Mouse (Mus musculus) midbrain, embryonic 10.5 days (tissue): ENCODE results near the gene Crispld2. TPM values are rescaled to one million over a fixed set of nuclear protein-coding genes. Genes with fewer than 3 reads are reported as not detected.
A peak's percentile ranks its signal among the peaks of the same experiment; 100 is the strongest.

ENCODE experiments used
- DNase-seq: peaks from one replicate; pipeline ENCODE4 v3.0.0-alpha.2; 2017; ENCODE audit warnings: low spot score
- H3K27ac ChIP-seq: fragments of 300-500 bp; sonication (generic); replicated peaks from 2 replicates; pipeline ENCODE4 v1.5.1; 2016; ENCODE audit warnings: mild to moderate bottlenecking
- H3K27me3 ChIP-seq: fragments of 300-500 bp; sonication (generic); 2 replicates; pipeline ENCODE4 v1.6.1; 2016; ENCODE audit warnings: low read depth, mild to moderate bottlenecking; ENCODE audit not compliant: poor library complexity, severe bottlenecking
- H3K36me3 ChIP-seq: fragments of 300-500 bp; sonication (generic); 2 replicates; pipeline ENCODE4 v1.6.1; 2016; ENCODE audit warnings: mild to moderate bottlenecking, moderate library complexity
- H3K4me1 ChIP-seq: fragments of 300-500 bp; sonication (generic); 2 replicates; pipeline ENCODE4 v1.6.1; 2016
- H3K4me3 ChIP-seq: fragments of 300-500 bp; sonication (generic); 2 replicates; pipeline ENCODE4 v1.5.1; 2016; ENCODE audit warnings: mild to moderate bottlenecking, moderate library complexity
- H3K9me3 ChIP-seq: fragments of 300-500 bp; sonication (generic); replicated peaks from 2 replicates; pipeline ENCODE4 v1.6.1; 2016; ENCODE audit warnings: mild to moderate bottlenecking
- WGBS: fragments of 180-500 bp; shearing (Covaris S2); methylation state at CpG from one replicate; pipeline ENCODE4 v1.1.7; 2016; 5-methylcytosine and 5-hydroxymethylcytosine counted together
- polyA plus RNA-seq: library from polyadenylated mRNA; unstranded; fragments of >200 nt; fragmentation: Nextera tagmentation; extraction: Ambion mirVana; gene quantifications from 2 replicates; pipeline ENCODE4 v1.2.1, GENCODE M21; 2016

The Crispld2 gene
- polyA plus RNA-seq, 1 experiment from 2014 or later, result 2.9 TPM

DNA sequence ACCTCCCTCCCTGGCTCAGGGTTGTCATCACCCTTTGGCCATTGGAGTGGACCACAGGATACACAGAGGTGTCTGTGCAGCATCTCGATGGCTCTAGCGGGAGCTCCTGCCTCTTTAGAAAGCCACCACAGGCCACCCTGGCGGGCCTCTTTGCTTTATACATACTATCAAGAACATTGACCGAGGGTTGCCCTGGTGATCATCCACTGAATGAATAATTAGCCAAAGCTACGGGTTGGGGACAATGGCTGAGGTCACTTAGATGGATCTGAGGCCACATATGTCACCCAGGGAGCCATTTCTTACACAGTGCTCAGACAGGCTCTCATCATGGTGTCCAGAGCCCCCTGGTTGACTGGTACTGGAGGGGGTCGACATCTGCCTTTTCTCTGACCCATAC, 26.1 kb downstream of the Crispld2 start:
- Histone ChIP-seq H3K4me1 (peaks cover 52% of the 10 kb centered on the region), H3K27ac (peak overlapping the region; percentile 68), H3K36me3 (no peaks in the 10 kb centered on the region), H3K9me3 (no peaks in the 10 kb centered on the region), H3K4me3 (no peak overlapping the region), H3K27me3 (0 out of 2 replicates have a peak, but pooled peaks cover 3% of the 10 kb centered on the region)
- DNase-seq, result peak; percentile 39
- WGBS, result 62% methylated on average over 6 of the region's 6 CpGs

DNA sequence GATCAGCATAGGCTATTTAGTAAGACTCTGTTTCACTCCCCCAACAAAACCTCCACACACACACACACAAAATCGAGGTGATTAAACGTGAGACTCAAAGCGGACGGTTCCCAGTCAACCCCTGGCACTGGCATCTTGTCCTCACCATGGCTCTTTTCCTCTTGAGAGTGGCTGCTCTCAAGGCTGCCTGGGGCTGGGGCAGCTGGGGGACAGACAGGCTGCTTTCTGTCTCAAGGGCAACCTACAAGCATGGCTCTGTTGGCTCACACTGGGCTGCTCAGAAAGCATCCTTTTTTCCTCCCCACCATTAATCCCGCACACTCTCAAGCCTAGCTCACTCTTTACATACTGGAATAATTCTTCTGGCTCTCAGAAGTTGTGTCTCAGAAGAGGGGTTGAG, 27.1 kb downstream of the Crispld2 start:
- no peaks in the 10 kb centered on the region for H3K27me3 ChIP-seq
- WGBS, result 85% methylated on average over 5 of the region's 5 CpGs
- H3K4me3 ChIP-seq, result no peak overlapping the region
- peaks cover 42% of the 10 kb centered on the region for H3K4me1 ChIP-seq
- no peak for DNase-seq
- no peaks in the 10 kb centered on the region for H3K9me3 ChIP-seq
- no peaks in the 10 kb centered on the region for H3K36me3 ChIP-seq
- H3K27ac ChIP-seq, result peak overlapping the region; percentile 68

DNA sequence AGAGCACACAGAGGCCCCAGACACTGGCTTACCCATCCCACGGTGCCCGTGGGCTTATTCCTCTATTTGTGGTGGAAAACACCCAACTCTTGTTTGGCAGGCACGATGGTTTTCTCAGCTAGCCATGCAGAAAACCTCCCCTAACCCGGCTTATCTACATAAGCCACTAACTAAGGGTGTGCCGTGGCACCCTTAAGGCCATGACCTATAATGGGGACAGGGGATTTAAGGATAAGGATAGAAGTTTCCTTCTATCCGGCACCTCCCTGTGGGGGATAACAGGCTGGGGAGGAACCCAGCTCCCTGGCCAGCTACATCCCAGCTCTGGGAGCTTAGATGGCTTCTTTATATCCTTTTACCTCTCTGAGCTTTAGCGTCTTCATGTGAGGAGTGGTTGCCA, 28.1 kb downstream of the Crispld2 start:
- H3K9me3 ChIP-seq, result no peaks in the 10 kb centered on the region
- 69% methylated on average over 7 of the region's 7 CpGs for WGBS

DNA sequence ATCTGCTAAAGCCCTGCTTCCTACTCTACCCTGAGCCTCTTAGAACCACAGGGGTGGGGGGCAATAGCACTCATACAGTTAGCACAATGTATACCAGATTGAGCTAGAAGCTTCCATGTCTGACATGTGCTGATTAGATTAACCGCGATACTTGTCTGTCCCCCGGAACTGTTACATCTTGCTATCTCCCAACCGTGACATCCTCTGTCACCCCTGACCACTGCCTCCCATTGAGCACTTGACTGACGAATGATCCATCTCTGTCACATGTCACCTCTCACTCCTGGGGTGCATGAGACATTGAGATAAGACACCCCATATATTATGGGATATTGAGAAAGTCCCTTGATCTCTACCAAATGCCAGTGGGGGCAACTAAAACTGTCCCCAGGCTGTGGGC, 34.0 kb downstream of the Crispld2 start:
- WGBS, result 93% methylated on average over 5 of the region's 5 CpGs
- Histone ChIP-seq H3K4me1 (peaks cover 23% of the 10 kb centered on the region), H3K27me3 (no peaks in the 10 kb centered on the region), H3K27ac (no peak overlapping the region), H3K36me3 (no peaks in the 10 kb centered on the region), H3K9me3 (no peaks in the 10 kb centered on the region), H3K4me3 (no peak overlapping the region)
- DNase-seq, result no peak

More for the DNA sequence above, 28.1 kb downstream of the Crispld2 start:
- DNase-seq, result no peak
- no peak overlapping the region for H3K4me3 ChIP-seq
- H3K36me3 ChIP-seq, result no peaks in the 10 kb centered on the region
- peaks cover 38% of the 10 kb centered on the region for H3K4me1 ChIP-seq
- H3K27me3 ChIP-seq, result no peaks in the 10 kb centered on the region
- no peak overlapping the region for H3K27ac ChIP-seq

DNA sequence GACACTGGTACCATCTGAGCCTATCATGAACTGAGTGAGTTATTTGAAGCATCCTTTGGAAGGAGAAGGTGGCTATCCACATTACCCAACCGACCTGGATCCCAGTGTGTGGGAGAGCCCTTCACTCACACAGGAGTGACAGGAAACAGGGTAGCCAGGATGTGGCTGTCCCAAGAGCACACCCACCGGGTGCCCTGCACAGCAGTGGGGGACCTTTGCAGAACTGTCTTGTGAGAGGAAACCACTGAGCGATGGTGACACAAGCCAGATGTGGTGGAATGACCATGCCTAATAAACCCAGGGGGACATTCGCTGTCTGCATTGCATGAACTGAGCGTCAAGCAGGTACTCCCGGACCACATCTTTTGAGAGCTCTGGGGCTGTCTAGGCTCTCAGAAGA, 34.8 kb downstream of the Crispld2 start:
- no peaks in the 10 kb centered on the region for H3K27me3 ChIP-seq

DNA sequence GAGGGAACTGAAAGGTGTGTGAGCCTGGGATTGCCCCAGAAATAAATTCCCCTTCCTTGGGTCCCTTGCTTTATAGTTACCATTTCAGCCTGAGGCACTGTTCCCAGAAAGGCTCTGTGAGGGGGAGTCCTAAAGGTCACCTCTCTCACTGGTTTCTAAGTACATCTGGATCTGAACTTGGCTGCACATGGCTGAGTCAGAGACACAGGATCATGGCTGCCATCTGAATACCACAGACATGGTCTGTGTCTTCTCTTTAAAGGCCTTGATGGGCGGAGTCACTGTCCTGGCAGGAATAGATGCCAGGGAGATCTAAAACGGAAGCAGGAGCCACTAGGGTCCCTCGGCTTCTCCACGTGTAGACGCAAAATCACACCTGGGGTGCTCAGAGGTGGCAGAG, 38.2 kb downstream of the Crispld2 start:
- Histone ChIP-seq H3K4me3 (no peak overlapping the region), H3K27ac (0 out of 2 replicates have a peak overlapping the region, but pooled peaks have one; percentile 67), H3K27me3 (no peaks in the 10 kb centered on the region), H3K9me3 (no peaks in the 10 kb centered on the region), H3K36me3 (no peaks in the 10 kb centered on the region), H3K4me1 (peaks cover 46% of the 10 kb centered on the region)
- WGBS, result 76% methylated on average over 5 of the region's 5 CpGs
- DNase-seq, result no peak

More for the DNA sequence above, 34.8 kb downstream of the Crispld2 start:
- no peak for DNase-seq
- no peaks in the 10 kb centered on the region for H3K36me3 ChIP-seq
- WGBS, result 88% methylated on average over 6 of the region's 6 CpGs
- H3K4me1 ChIP-seq, result peaks cover 26% of the 10 kb centered on the region
- no peak overlapping the region for H3K27ac ChIP-seq
- H3K4me3 ChIP-seq, result no peak overlapping the region
- H3K9me3 ChIP-seq, result no peaks in the 10 kb centered on the region

DNA sequence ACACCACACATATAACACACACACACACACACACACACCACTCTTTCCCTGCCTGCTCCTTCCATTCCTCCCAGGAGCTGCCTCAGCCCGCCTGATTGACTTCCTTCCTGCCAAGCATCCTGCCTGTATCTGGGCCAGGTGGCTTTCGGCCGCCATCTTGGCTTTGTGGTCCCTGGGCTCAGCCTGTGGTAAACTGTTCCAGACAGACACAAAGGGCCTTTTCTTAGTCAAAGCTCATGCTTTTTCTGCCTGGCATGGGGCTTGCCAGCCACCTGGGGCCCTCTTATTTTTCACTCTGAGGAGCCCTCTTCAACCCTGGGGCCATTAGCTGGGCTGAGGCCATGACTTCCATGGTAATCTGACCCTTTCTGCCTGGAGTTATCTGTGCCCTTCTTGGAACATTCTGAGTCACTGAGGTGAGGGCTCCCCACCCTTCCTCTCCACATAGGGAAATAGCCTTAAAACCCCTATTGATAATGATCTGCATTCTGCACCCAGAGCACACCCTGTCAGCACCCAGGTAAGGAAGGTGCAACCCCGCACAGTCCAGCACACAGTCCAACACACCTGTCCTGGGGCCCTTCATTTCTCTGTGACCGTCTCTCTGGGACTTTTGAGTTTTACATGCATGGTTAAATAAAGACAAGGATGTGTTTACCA, 40.4 kb downstream of the Crispld2 start:
- H3K9me3 ChIP-seq, result no peaks in the 10 kb centered on the region
- no peak overlapping the region for H3K4me3 ChIP-seq
- no peaks in the 10 kb centered on the region for H3K27me3 ChIP-seq
- H3K4me1 ChIP-seq, result peaks cover 66% of the 10 kb centered on the region
- no peaks in the 10 kb centered on the region for H3K36me3 ChIP-seq
- 93% methylated on average over 5 of the region's 5 CpGs for WGBS
- no peak for DNase-seq
- peak overlapping the region; percentile 29; the same call in 1 of the 2 replicates for H3K27ac ChIP-seq

DNA sequence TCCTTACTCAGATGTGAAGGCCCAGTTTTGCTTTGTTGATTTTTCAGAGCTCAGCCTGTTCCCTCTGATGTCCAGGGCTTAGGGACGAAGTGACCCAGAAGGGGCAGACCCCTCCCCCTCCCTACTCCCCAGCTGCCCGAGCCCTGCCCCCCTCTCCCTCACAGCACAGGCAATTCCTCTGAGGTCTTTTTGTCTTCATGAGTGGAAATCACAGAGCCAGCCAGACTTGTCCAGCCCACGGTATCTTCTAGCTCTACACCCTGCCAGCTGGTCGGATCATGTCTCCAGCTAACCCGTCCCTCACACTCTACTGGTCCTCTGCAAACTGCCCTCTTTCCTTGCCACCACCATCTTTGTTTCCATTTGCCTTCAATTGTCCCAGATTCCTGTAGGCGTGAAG, 42.2 kb downstream of the Crispld2 start:
- Histone ChIP-seq H3K36me3 (no peaks in the 10 kb centered on the region), H3K4me3 (no peak overlapping the region), H3K27ac (peak overlapping the region; percentile 81), H3K4me1 (peaks cover 74% of the 10 kb centered on the region), H3K27me3 (no peaks in the 10 kb centered on the region), H3K9me3 (no peaks in the 10 kb centered on the region)
- peak; percentile 67 for DNase-seq
- WGBS, result 38% methylated on average over 6 of the region's 6 CpGs

DNA sequence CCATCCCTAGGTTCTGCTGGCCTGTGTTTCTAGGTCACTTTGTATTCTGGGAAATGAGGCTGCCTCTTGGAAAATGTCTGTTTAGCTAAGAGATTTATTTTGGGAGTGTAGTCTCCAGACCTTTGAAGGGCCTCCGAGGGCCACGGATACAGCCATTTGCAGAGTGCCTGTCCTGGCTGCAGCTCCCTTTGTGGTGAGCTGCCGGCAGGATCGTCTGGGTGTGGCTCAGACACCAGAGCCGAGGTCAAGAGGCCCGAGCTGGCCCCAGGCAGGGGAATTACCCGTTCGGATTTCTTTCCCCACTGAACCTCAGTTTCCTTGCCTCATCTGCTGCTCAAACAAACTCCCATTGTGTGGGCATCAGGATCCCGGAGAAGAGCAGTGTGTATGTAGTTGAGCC, 43.9 kb downstream of the Crispld2 start:
- Histone ChIP-seq H3K4me3 (no peak overlapping the region), H3K27me3 (no peaks in the 10 kb centered on the region), H3K27ac (peak overlapping the region; percentile 77), H3K4me1 (peaks cover 66% of the 10 kb centered on the region), H3K36me3 (no peaks in the 10 kb centered on the region), H3K9me3 (no peaks in the 10 kb centered on the region)
- peak; percentile 41 for DNase-seq
- WGBS, result 28% methylated on average over 9 of the region's 9 CpGs

DNA sequence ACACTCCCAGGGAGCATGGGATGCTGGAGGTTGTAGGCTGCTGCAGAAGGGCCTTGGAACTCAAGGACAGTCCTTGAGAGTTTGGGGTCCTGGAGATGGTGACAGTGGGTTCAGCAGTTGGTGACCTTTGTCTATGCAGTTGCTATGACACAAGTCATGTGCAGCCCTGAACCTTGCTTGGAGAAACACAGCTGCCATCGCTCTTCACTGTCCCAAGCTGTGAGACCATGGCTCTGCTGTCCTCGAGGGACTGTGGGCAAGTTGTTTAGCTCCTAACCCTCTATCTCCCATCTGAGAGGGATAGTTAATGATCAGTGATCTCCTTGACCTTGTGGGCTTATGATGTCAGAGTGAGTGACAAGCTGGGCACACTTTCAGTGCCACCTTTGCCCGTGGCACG, 44.3 kb downstream of the Crispld2 start:
- peak overlapping the region; percentile 77 for H3K27ac ChIP-seq
- WGBS, result 81% methylated on average over 4 of the region's 4 CpGs
- peaks cover 62% of the 10 kb centered on the region for H3K4me1 ChIP-seq
- no peaks in the 10 kb centered on the region for H3K27me3 ChIP-seq
- no peak overlapping the region for H3K4me3 ChIP-seq
- H3K36me3 ChIP-seq, result no peaks in the 10 kb centered on the region
- no peaks in the 10 kb centered on the region for H3K9me3 ChIP-seq
- DNase-seq, result no peak

DNA sequence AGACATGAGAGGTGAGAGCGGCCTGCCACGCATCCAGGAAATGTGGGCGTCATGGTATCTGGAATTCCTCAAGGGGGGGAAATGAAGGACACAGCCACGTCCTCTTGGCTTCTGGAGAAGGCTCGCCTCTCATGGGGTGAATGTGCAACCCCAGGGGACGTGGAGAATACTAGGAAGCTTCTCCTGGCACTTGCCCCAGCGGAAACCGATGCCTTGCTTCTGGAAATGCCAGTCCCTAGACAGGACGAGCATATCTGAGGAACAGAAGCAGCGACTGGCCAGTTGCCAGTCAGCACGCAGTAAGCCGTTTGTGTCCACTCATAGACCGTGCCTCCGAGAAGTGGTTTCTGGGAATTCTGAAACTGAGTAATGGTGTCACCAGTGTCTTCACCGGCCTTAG, 45.0 kb downstream of the Crispld2 start:
- WGBS, result 87% methylated on average over 15 of the region's 15 CpGs
- Histone ChIP-seq H3K27me3 (no peaks in the 10 kb centered on the region), H3K4me1 (peaks cover 58% of the 10 kb centered on the region), H3K4me3 (no peak overlapping the region), H3K36me3 (no peaks in the 10 kb centered on the region), H3K27ac (peak overlapping the region; percentile 77), H3K9me3 (no peaks in the 10 kb centered on the region)
- no peak for DNase-seq

DNA sequence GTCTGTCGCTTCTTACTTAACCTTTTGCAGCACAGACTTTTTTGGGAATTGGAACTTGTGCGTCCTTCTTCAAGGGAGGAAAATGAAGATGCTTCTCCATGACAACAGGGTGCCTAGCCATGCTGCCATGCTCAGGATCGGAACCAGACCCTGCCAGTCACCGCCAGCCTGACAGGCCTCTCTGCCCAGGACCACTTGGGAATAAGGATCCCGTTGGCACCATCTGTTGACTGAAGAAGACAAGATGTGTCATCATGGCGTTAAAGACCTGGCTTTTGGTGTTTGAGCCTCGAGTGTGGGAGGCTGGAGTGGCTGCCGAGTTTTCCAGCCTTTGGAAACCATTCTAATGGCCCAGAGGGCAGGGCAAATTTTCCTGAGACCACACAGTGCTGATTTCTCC, 45.4 kb downstream of the Crispld2 start:
- H3K4me1 ChIP-seq, result peaks cover 58% of the 10 kb centered on the region
- DNase-seq, result no peak

DNA sequence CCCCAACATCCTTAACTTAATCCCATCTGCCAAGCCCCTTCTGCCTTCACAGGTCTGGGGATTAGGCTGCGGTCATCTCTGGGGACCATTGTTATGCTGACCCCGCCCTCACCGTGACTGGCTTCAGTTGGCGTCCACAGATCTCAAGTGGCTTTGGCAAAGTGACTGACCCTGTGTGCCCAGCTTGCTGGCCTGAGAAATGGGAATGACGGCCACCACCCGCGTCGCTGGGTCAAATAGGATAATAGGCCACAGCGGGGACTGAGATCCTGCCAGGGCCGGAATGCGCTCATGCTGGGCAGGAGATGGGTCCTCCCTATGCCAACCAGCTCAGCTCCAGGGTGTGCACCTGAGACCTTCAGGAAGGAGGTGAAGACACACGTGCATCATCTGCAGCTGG, 46.5 kb downstream of the Crispld2 start:
- peaks cover 47% of the 10 kb centered on the region for H3K4me1 ChIP-seq
- no peaks in the 10 kb centered on the region for H3K36me3 ChIP-seq
- H3K9me3 ChIP-seq, result no peaks in the 10 kb centered on the region
- H3K27me3 ChIP-seq, result no peaks in the 10 kb centered on the region
- no peak overlapping the region for H3K4me3 ChIP-seq
- DNase-seq, result no peak
- WGBS, result 88% methylated on average over 12 of the region's 12 CpGs
- no peak overlapping the region for H3K27ac ChIP-seq

More for the DNA sequence above, 45.4 kb downstream of the Crispld2 start:
- H3K9me3 ChIP-seq, result no peaks in the 10 kb centered on the region
- 90% methylated on average over 8 of the region's 8 CpGs for WGBS
- no peaks in the 10 kb centered on the region for H3K27me3 ChIP-seq
- no peak overlapping the region for H3K4me3 ChIP-seq
- H3K36me3 ChIP-seq, result no peaks in the 10 kb centered on the region
- H3K27ac ChIP-seq, result peak overlapping the region; percentile 77
